Mouse (Mus musculus) thymus, adult 2 months (tissue): Measurements from ENCODE around the gene Atrn.

ENCODE experiments used
- CTCF ChIP-seq: fragments of 200-500 bp; IDR thresholded peaks from 2 replicates; pipeline ENCODE4 v1.5.1; 2012; ENCODE audit warnings: mild to moderate bottlenecking, control low read depth, low read length, moderate library complexity, borderline replicate concordance; ENCODE audit not compliant: control insufficient read depth, poor library complexity, insufficient read depth; ENCODE audit errors: extremely low read depth
- POLR2A ChIP-seq: fragments of 200-500 bp; IDR thresholded peaks from 2 replicates; pipeline ENCODE4 v1.6.1; 2012; ENCODE audit warnings: mild to moderate bottlenecking, low read length, control low read depth, moderate library complexity; ENCODE audit not compliant: control insufficient read depth, poor library complexity, insufficient read depth; ENCODE audit errors: extremely low read depth

- no peak for TF ChIP-seq CTCF
- no peak for TF ChIP-seq POLR2A
These were observed 138.9 kb downstream of the Atrn start for GRCm38 (mm10) chr2:131044989-131045720.
